Mouse (Mus musculus) testis, adult 2 months (tissue): Measurements from ENCODE around the gene Mms22l.

Experiments
- CTCF ChIP-seq: fragments of 200-500 bp; IDR thresholded peaks from 2 replicates; pipeline ENCODE4 v1.5.1; 2012; ENCODE audit warnings: low read depth, mild to moderate bottlenecking, inconsistent platforms, low read length, moderate library complexity; ENCODE audit not compliant: control insufficient read depth, insufficient read depth, insufficient replicate concordance
- POLR2A ChIP-seq: fragments of 200-500 bp; IDR thresholded peaks from 2 replicates; pipeline ENCODE4 v1.6.1; 2012; ENCODE audit warnings: low read depth, mild to moderate bottlenecking, inconsistent platforms, low read length, moderate library complexity; ENCODE audit not compliant: control insufficient read depth

- no peak for TF ChIP-seq POLR2A
- no peak for TF ChIP-seq CTCF
Observed at GRCm38 (mm10) chr4:24596942-24597611, 100.8 kb downstream of the Mms22l start.
